Mouse (Mus musculus): ENCODE results near the gene Kif14. TPM values are rescaled to one million over a fixed set of nuclear protein-coding genes. Genes with fewer than 3 reads are reported as not detected.
A peak's percentile ranks its signal among the peaks of the same experiment; 100 is the strongest.

Kif14 gene
- polyA plus RNA-seq (2014; fragmentation: Nextera tagmentation; extraction: Ambion mirVana) = 5.7 and 6.6 TPM in 2 replicates

- peak; percentile 98 for DNase-seq (ENCODE audit: low spot score)
- H3K9me3 ChIP-seq (ENCODE audit: control insufficient read depth, low read length) = no peaks in the 10 kb centered on the region
- WGBS = under 1% methylated on average over 39 of the region's 52 CpGs
- H3K27ac ChIP-seq (replicated peaks; ENCODE audit: low read depth, low read length) = no peak within 1 kb of the TSS
- peaks cover 13% of the 10 kb centered on the region; the same call in 1 of the 2 replicates for H3K36me3 ChIP-seq (ENCODE audit: control insufficient read depth, insufficient read depth, low read length)
- peak within 1 kb of the TSS; percentile 97 for H3K4me2 ChIP-seq (ENCODE audit: low read depth, low read length)
- H3K9ac ChIP-seq (ENCODE audit: low read depth, low read length) = peak within 1 kb of the TSS; percentile 65
- no peaks in the 10 kb centered on the region for H3K27me3 ChIP-seq (replicated peaks; ENCODE audit: control insufficient read depth, insufficient read depth, low read length)
- peak; percentile 100 for ATAC-seq (ENCODE audit: low read depth)
- H3K4me1 ChIP-seq (ENCODE audit: control insufficient read depth, insufficient read depth, low read length) = peaks cover 8% of the 10 kb centered on the region; the same call in 1 of the 2 replicates
- peak within 1 kb of the TSS; percentile 65 for H3K4me3 ChIP-seq (ENCODE audit: low read depth, low read length)
Measured at GRCm38 (mm10) chr1:136466143-136466811, at the start of gene Kif14. TSS of gene Kif14 (plus strand) at chr1:136466343.

GRCm38 (mm10) chr1:136418393-136418792, 47.8 kb upstream of the Kif14 start:
- Histone ChIP-seq H3K9ac (ENCODE audit: low read depth, low read length) (no peak overlapping the region), H3K9me3 (ENCODE audit: control insufficient read depth, low read length) (no peaks in the 10 kb centered on the region), H3K4me3 (ENCODE audit: low read depth, low read length) (no peak overlapping the region), H3K27me3 (replicated peaks; ENCODE audit: control insufficient read depth, insufficient read depth, low read length) (no peaks in the 10 kb centered on the region), H3K4me1 (ENCODE audit: control insufficient read depth, insufficient read depth, low read length) (peaks cover 17% of the 10 kb centered on the region), H3K27ac (replicated peaks; ENCODE audit: low read depth, low read length) (no peak overlapping the region), H3K36me3 (ENCODE audit: control insufficient read depth, insufficient read depth, low read length) (peaks cover 26% of the 10 kb centered on the region; the same call in 1 of the 2 replicates), H3K4me2 (ENCODE audit: low read depth, low read length) (no peak overlapping the region)
- DNase-seq (ENCODE audit: low spot score) (no peak), ATAC-seq (ENCODE audit: low read depth) (no peak)
- WGBS = 86% methylated on average over 6 of the region's 6 CpGs

DNA sequence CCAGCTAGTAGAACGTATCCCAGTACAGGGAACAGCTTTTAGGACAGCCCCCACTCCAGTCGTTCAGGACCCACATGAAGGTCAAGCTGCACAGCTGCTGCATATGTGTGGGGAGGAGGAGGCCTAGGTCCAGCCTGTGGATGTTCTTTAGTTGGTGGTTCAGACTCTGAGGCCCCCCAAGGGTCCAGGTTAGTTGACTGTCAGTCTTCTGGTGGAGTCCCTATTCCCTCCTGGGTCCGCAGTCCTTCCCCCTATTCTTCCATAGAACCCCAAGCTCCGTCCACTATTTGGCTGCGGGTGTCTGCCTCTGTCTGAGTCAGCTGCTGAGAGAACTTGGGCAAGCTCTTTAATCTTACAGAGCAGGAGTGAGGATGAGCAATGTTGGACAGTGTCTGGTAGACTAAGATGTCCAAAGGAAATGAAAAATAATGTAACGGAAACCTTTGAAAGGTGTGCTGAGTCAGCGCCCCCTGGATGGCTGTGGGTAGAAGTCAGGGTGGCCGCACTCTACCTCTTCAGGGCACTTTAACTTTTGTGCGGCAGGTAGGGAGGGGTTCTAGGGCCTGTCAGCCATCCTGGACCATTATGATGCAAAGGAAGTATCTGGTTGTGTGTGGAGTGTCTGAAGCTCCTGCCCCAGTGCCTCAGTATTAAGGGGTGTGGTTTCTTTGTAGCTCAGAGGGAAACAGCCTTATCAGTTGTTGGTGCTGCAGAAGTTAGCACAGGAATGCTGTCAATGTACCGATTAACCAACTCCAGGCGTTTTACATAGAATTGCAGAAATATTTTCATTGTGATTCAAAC, 38.8 kb upstream of the Kif14 start:
- 80% methylated on average over 11 of the region's 11 CpGs for WGBS
- H3K36me3 ChIP-seq (ENCODE audit: control insufficient read depth, insufficient read depth, low read length) = peaks cover 21% of the 10 kb centered on the region

DNA sequence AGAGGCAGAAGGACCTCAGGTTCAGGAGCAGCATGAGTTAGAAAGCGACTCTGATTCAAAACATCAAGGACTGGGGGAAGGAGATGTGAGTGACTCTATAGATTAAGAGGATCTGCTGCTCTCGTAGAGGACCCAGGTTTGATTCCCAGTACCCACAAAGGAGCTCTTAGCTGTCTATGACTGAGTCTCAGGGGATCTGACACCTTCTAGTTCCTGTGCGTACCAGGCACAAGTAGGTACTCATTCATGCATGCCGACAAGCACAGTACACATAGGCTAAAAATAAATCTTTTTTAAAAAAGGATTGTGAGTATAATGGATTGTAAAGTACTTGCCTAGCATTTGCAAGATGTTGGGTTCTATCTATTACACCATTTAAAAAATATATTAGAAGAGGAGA, 37.2 kb upstream of the Kif14 start:
- Histone ChIP-seq H3K27ac (replicated peaks; ENCODE audit: low read depth, low read length) (no peak overlapping the region), H3K4me2 (ENCODE audit: low read depth, low read length) (no peak overlapping the region)

More for the DNA sequence above, 38.8 kb upstream of the Kif14 start:
- DNase-seq (ENCODE audit: low spot score) (no peak), ATAC-seq (ENCODE audit: low read depth) (no peak)
- no peaks in the 10 kb centered on the region for H3K27me3 ChIP-seq (replicated peaks; ENCODE audit: control insufficient read depth, insufficient read depth, low read length)
- no peaks in the 10 kb centered on the region for H3K9me3 ChIP-seq (ENCODE audit: control insufficient read depth, low read length)
- H3K4me3 ChIP-seq (ENCODE audit: low read depth, low read length) = no peak overlapping the region
- no peak overlapping the region for H3K9ac ChIP-seq (ENCODE audit: low read depth, low read length)
- no peak overlapping the region for H3K27ac ChIP-seq (replicated peaks; ENCODE audit: low read depth, low read length)
- no peak overlapping the region for H3K4me2 ChIP-seq (ENCODE audit: low read depth, low read length)
- H3K4me1 ChIP-seq (ENCODE audit: control insufficient read depth, insufficient read depth, low read length) = no peaks in the 10 kb centered on the region

GRCm38 (mm10) chr1:136430126-136430818, 35.9 kb upstream of the Kif14 start:
- WGBS = 47% methylated on average over 7 of the region's 7 CpGs
- H3K27me3 ChIP-seq (replicated peaks; ENCODE audit: control insufficient read depth, insufficient read depth, low read length) = no peaks in the 10 kb centered on the region
- H3K36me3 ChIP-seq (ENCODE audit: control insufficient read depth, insufficient read depth, low read length) = peaks cover 30% of the 10 kb centered on the region
- H3K9ac ChIP-seq (ENCODE audit: low read depth, low read length) = 0 out of 2 replicates have a peak overlapping the region, but pooled peaks have one; percentile 14
- no peak for DNase-seq (ENCODE audit: low spot score)
- ATAC-seq (ENCODE audit: low read depth) = no peak
- no peaks in the 10 kb centered on the region for H3K9me3 ChIP-seq (ENCODE audit: control insufficient read depth, low read length)
- no peak overlapping the region for H3K4me3 ChIP-seq (ENCODE audit: low read depth, low read length)
- no peaks in the 10 kb centered on the region for H3K4me1 ChIP-seq (ENCODE audit: control insufficient read depth, insufficient read depth, low read length)
- H3K27ac ChIP-seq (replicated peaks; ENCODE audit: low read depth, low read length) = peak overlapping the region; percentile 33; the same call in 1 of the 2 replicates
- no peak overlapping the region for H3K4me2 ChIP-seq (ENCODE audit: low read depth, low read length)

More for the DNA sequence above, 37.2 kb upstream of the Kif14 start:
- H3K36me3 ChIP-seq (ENCODE audit: control insufficient read depth, insufficient read depth, low read length) = peaks cover 29% of the 10 kb centered on the region
- H3K4me3 ChIP-seq (ENCODE audit: low read depth, low read length) = no peak overlapping the region
- H3K9ac ChIP-seq (ENCODE audit: low read depth, low read length) = no peak overlapping the region
- WGBS = 85% methylated on average over 4 of the region's 4 CpGs
- H3K27me3 ChIP-seq (replicated peaks; ENCODE audit: control insufficient read depth, insufficient read depth, low read length) = no peaks in the 10 kb centered on the region
- H3K9me3 ChIP-seq (ENCODE audit: control insufficient read depth, low read length) = no peaks in the 10 kb centered on the region
- DNase-seq (ENCODE audit: low spot score) (no peak), ATAC-seq (ENCODE audit: low read depth) (no peak)
- no peaks in the 10 kb centered on the region for H3K4me1 ChIP-seq (ENCODE audit: control insufficient read depth, insufficient read depth, low read length)

DNA sequence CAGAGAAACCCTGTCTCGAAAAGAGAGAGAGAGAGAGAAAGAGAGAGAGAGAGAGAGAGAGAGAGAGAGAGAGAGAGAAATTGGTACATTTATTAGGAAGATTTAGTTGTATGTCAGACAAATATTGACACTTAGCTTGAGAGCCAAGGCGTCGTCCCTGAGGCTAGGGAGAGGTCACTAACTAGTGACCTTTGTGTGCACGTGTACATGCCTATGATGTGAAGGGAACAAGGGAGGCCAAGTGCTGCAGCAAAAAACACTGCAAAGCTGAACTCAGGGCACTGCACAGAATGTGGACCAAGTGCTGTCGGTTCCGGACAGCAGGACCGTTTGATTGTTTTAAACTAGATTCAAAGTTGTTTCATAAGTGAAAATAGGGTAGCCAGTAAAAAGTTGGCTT, 25.4 kb upstream of the Kif14 start:
- no peak for DNase-seq (ENCODE audit: low spot score)
- Histone ChIP-seq H3K36me3 (ENCODE audit: control insufficient read depth, insufficient read depth, low read length) (peaks cover 3% of the 10 kb centered on the region; the same call in 1 of the 2 replicates), H3K9me3 (ENCODE audit: control insufficient read depth, low read length) (no peaks in the 10 kb centered on the region), H3K27ac (replicated peaks; ENCODE audit: low read depth, low read length) (no peak overlapping the region), H3K4me1 (ENCODE audit: control insufficient read depth, insufficient read depth, low read length) (no peaks in the 10 kb centered on the region), H3K27me3 (replicated peaks; ENCODE audit: control insufficient read depth, insufficient read depth, low read length) (no peaks in the 10 kb centered on the region), H3K4me3 (ENCODE audit: low read depth, low read length) (no peak overlapping the region), H3K4me2 (ENCODE audit: low read depth, low read length) (no peak overlapping the region), H3K9ac (ENCODE audit: low read depth, low read length) (no peak overlapping the region)
- 74% methylated on average over 7 of the region's 7 CpGs for WGBS
- ATAC-seq (ENCODE audit: low read depth) = no peak

DNA sequence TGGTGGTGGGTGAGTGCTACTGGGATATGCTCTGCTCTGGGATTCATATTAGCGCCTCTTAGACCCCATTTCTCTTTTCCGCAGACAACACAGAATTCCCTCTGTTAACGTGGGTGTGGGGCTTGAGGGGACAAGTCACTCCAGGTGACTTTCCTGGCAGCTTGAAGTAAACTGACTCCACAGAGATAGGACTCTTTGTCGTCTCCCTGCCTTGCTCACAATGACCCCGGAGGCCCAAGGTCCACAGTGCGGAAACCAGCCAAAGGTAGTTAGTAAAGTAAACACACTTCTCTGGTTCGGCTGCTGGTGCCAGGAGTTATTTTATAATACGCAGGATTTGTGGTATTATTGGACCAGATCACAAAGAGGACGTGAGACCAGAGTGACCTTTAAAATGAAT, 23.3 kb upstream of the Kif14 start:
- no peak overlapping the region for H3K27ac ChIP-seq (replicated peaks; ENCODE audit: low read depth, low read length)
- no peaks in the 10 kb centered on the region for H3K4me1 ChIP-seq (ENCODE audit: control insufficient read depth, insufficient read depth, low read length)
- 47% methylated on average over 9 of the region's 9 CpGs for WGBS

DNA sequence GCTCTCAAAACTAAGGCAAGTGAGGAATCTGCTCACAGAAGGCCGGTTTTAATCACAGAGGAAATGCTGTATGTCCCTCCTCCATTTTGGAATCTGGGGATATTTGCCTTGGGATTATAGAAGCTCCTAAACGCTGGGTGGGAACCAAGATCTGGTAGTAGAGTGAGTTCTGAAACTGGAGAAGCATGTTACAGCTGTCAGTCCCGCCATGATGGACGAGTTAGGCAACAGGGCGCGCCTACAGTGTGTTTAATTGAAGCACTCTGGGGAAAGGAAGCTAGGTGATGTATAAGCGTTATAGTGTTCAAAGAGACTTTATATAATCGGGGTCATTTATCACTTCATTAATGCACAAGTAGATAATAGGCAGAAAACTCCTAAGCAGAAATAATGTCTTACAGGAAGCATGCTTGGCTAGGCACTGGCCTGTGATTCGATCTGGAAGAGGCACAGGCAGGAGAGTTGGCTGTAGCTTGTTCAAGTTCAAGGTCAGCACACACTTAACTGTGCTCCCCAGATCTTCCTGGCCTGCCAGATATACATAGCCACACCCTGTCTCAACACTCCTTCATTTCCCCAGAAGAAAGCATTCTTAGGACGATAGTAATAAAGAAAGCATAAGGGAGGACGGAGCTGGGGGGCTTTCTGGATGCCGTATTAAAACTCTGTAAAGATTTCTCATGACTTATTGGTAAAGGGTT, 21.4 kb upstream of the Kif14 start:
- no peak overlapping the region for H3K4me3 ChIP-seq (ENCODE audit: low read depth, low read length)
- no peaks in the 10 kb centered on the region for H3K27me3 ChIP-seq (replicated peaks; ENCODE audit: control insufficient read depth, insufficient read depth, low read length)
- peaks cover 3% of the 10 kb centered on the region; the same call in 1 of the 2 replicates for H3K36me3 ChIP-seq (ENCODE audit: control insufficient read depth, insufficient read depth, low read length)
- ATAC-seq (ENCODE audit: low read depth) = no peak
- no peak overlapping the region for H3K4me2 ChIP-seq (ENCODE audit: low read depth, low read length)
- no peaks in the 10 kb centered on the region for H3K4me1 ChIP-seq (ENCODE audit: control insufficient read depth, insufficient read depth, low read length)
- H3K27ac ChIP-seq (replicated peaks; ENCODE audit: low read depth, low read length) = no peak overlapping the region
- no peak overlapping the region for H3K9ac ChIP-seq (ENCODE audit: low read depth, low read length)
- DNase-seq (ENCODE audit: low spot score) = no peak
- no peaks in the 10 kb centered on the region for H3K9me3 ChIP-seq (ENCODE audit: control insufficient read depth, low read length)
- WGBS = 76% methylated on average over 12 of the region's 12 CpGs

More for the DNA sequence above, 23.3 kb upstream of the Kif14 start:
- Histone ChIP-seq H3K27me3 (replicated peaks; ENCODE audit: control insufficient read depth, insufficient read depth, low read length) (no peaks in the 10 kb centered on the region), H3K9me3 (ENCODE audit: control insufficient read depth, low read length) (no peaks in the 10 kb centered on the region), H3K9ac (ENCODE audit: low read depth, low read length) (no peak overlapping the region), H3K36me3 (ENCODE audit: control insufficient read depth, insufficient read depth, low read length) (peaks cover 3% of the 10 kb centered on the region; the same call in 1 of the 2 replicates), H3K4me3 (ENCODE audit: low read depth, low read length) (no peak overlapping the region), H3K4me2 (ENCODE audit: low read depth, low read length) (no peak overlapping the region)
- ATAC-seq (ENCODE audit: low read depth) = no peak
- no peak for DNase-seq (ENCODE audit: low spot score)
